Mouse (Mus musculus) gonadal fat pad, adult 2 months (tissue): Measurements from ENCODE around the gene Nsa2. TPM values are rescaled to one million over a fixed set of nuclear protein-coding genes. Genes with fewer than 3 reads are reported as not detected.
"Not testable (repeated sequence)": the region's sequence is repeated elsewhere in the genome, so short reads cannot be mapped to it uniquely, and the experiment has no call there.

Experiments used
- DNase-seq: peaks from one replicate; pipeline ENCODE4 v3.0.0-alpha.2; 2012; ENCODE audit warnings: low read depth
- polyA plus RNA-seq: library from polyadenylated mRNA; depleted of rRNA; stranded (reverse); fragments of >200 nt; gene quantifications from 2 replicates; pipeline ENCODE4 v1.2.3, GENCODE M21; 2012; rRNA removed

The Nsa2 gene
- 28.6 and 35.6 TPM in 2 replicates for polyA plus RNA-seq

- DNase-seq, result peak; percentile 82
Measured at GRCm38 (mm10) chr13:97137466-97138400, at the start of gene Nsa2, which contains the start of gene Gfm2. TSS of gene Nsa2 (minus strand) at chr13:97137937. TSS of gene Gfm2 (plus strand) at chr13:97137937.

GRCm38 (mm10) chr13:97186346-97186745 lies 48.6 kb upstream of the Nsa2 start:
- no peak for DNase-seq

GRCm38 (mm10) chr13:97184656-97185055 lies 46.9 kb upstream of the Nsa2 start:
- no peak for DNase-seq

- no peak for DNase-seq
Measured at GRCm38 (mm10) chr13:97184168-97184567, 46.4 kb upstream of the Nsa2 start.

GRCm38 (mm10) chr13:97182821-97183220 lies 45.1 kb upstream of the Nsa2 start:
- DNase-seq, result no peak

- no peak for DNase-seq
Measured at GRCm38 (mm10) chr13:97180113-97180828, 42.5 kb upstream of the Nsa2 start.

GRCm38 (mm10) chr13:97178943-97179342 lies 41.2 kb upstream of the Nsa2 start:
- DNase-seq, result no peak

GRCm38 (mm10) chr13:97176731-97177130 lies 39.0 kb upstream of the Nsa2 start:
- DNase-seq, result no peak

- DNase-seq, result no peak
Measured at GRCm38 (mm10) chr13:97175520-97176264, 38.0 kb upstream of the Nsa2 start.

GRCm38 (mm10) chr13:97145834-97146233 lies 8.1 kb upstream of the Nsa2 start:
- DNase-seq, result no peak

GRCm38 (mm10) chr13:97142321-97142720 lies 4.6 kb upstream of the Nsa2 start:
- DNase-seq, result peak; percentile 67

GRCm38 (mm10) chr13:97138404-97138931 lies 731 bp upstream of the Nsa2 start:
- DNase-seq, result not testable (repeated sequence)

GRCm38 (mm10) chr13:97130413-97130812 lies 7.3 kb downstream of the Nsa2 start:
- DNase-seq, result not testable (repeated sequence)

GRCm38 (mm10) chr13:97129654-97130053 lies 8.1 kb downstream of the Nsa2 start:
- DNase-seq, result not testable (repeated sequence)

- peak; percentile 67 for DNase-seq
Measured at GRCm38 (mm10) chr13:97121341-97121740, 16.4 kb downstream of the Nsa2 start.

GRCm38 (mm10) chr13:97109046-97109445 lies 28.7 kb downstream of the Nsa2 start:
- no peak for DNase-seq

- not testable (repeated sequence) for DNase-seq
Measured at GRCm38 (mm10) chr13:97107721-97108120, 30.0 kb downstream of the Nsa2 start.

- no peak for DNase-seq
Measured at GRCm38 (mm10) chr13:97104996-97105395, 32.7 kb downstream of the Nsa2 start.

GRCm38 (mm10) chr13:97099187-97099852 lies 38.4 kb downstream of the Nsa2 start, which contains the start of gene Gm6169:
TSS of gene Gm6169 (minus strand) at chr13:97099237.
- no peak for DNase-seq

- DNase-seq, result peak; percentile 17
Measured at GRCm38 (mm10) chr13:97095726-97096125, 42.0 kb downstream of the Nsa2 start.

- no peak for DNase-seq
Measured at GRCm38 (mm10) chr13:97088183-97088582, 49.6 kb downstream of the Nsa2 start.
